Mouse (Mus musculus) heart, postnatal 0 days (tissue): ENCODE measurements at regions not wholly inside any gene's neighbourhood (a gene's known extent, or its start where the extent isn't known, plus 50 kb on each side); places are given as distances from the start of the nearest gene placed in this dataset.

Source experiments
- ATAC-seq: fragments of 200-750 bp; cut with Nextera tagmentation; 2 replicates; pipeline ENCODE4 v1.8.0; 2017; ENCODE audit warnings: low read depth, moderate number of reproducible peaks, moderate library complexity; ENCODE audit not compliant: insufficient read depth
- DNase-seq: peaks from one replicate; pipeline ENCODE4 v3.0.0-alpha.2; 2016; ENCODE audit warnings: low spot score
- H3K27ac ChIP-seq: fragments of 300-500 bp; sonication (generic); 2 replicates; pipeline ENCODE4 v1.5.1; 2014; ENCODE audit warnings: low read depth, mild to moderate bottlenecking
- H3K27me3 ChIP-seq: fragments of 300-500 bp; sonication (generic); 2 replicates; pipeline ENCODE4 v1.6.1; 2014; ENCODE audit warnings: low read length, mixed read lengths; ENCODE audit not compliant: control insufficient read depth, insufficient read depth
- H3K36me3 ChIP-seq: fragments of 300-500 bp; sonication (generic); replicated peaks from 2 replicates; pipeline ENCODE4 v1.6.1; 2014; ENCODE audit warnings: low read length, mixed read lengths; ENCODE audit not compliant: control insufficient read depth, insufficient read depth
- H3K4me1 ChIP-seq: fragments of 300-500 bp; sonication (generic); 2 replicates; pipeline ENCODE4 v1.6.1; 2014; ENCODE audit warnings: antibody characterized with exemption; ENCODE audit not compliant: control insufficient read depth, insufficient read depth
- H3K4me2 ChIP-seq: fragments of 300-500 bp; sonication (generic); 2 replicates; pipeline ENCODE4 v1.6.1; 2014; ENCODE audit warnings: low read depth, mild to moderate bottlenecking, low read length, moderate library complexity
- H3K4me3 ChIP-seq: fragments of 300-500 bp; sonication (generic); 2 replicates; pipeline ENCODE4 v1.5.1; 2014; ENCODE audit warnings: low read depth, low read length
- H3K9ac ChIP-seq: fragments of 300-500 bp; sonication (generic); replicated peaks from 2 replicates; pipeline ENCODE4 v1.6.1; 2014; ENCODE audit warnings: low read depth, low read length, mixed read lengths
- H3K9me3 ChIP-seq: fragments of 300-500 bp; sonication (generic); replicated peaks from 2 replicates; pipeline ENCODE4 v1.6.1; 2016; ENCODE audit warnings: low read length; ENCODE audit not compliant: control insufficient read depth
- CTCF ChIP-seq: IDR thresholded peaks from 2 replicates; pipeline ENCODE4 v1.5.1; 2016; ENCODE audit warnings: antibody characterized with exemption, control low read depth, low read depth
- EP300 ChIP-seq: IDR thresholded peaks from 2 replicates; pipeline ENCODE4 v1.6.1; 2016; ENCODE audit warnings: antibody characterized with exemption, low read depth
- WGBS: fragments of 180-500 bp; shearing (Covaris S2); extraction: QIAGEN DNeasy Blood & Tissue Kit; methylation state at CpG from one replicate; pipeline ENCODE4 v1.1.7; 2014; 5-methylcytosine and 5-hydroxymethylcytosine counted together

- Histone ChIP-seq H3K9me3 (no peaks in the 10 kb centered on the region), H3K4me1 (no peaks in the 10 kb centered on the region), H3K27ac (no peak overlapping the region), H3K27me3 (no peaks in the 10 kb centered on the region), H3K36me3 (no peaks in the 10 kb centered on the region), H3K4me3 (no peak overlapping the region), H3K4me2 (no peak overlapping the region), H3K9ac (no peak overlapping the region)
- no peak for DNase-seq
- no peak for ATAC-seq
- WGBS: 52% methylated on average over 10 of the region's 10 CpGs
- TF ChIP-seq CTCF: no peak
Observed at GRCm38 (mm10) chr19:28190250-28190649, 179.3 kb upstream of the Rfx3 start.

GRCm38 (mm10) chr19:28188363-28188762, 177.4 kb upstream of the Rfx3 start:
- DNase-seq (no peak), ATAC-seq (no peak)
- Histone ChIP-seq H3K4me3 (no peak overlapping the region), H3K4me1 (no peaks in the 10 kb centered on the region), H3K4me2 (no peak overlapping the region), H3K27me3 (no peaks in the 10 kb centered on the region), H3K36me3 (no peaks in the 10 kb centered on the region), H3K27ac (no peak overlapping the region), H3K9ac (no peak overlapping the region), H3K9me3 (no peaks in the 10 kb centered on the region)
- WGBS: 88% methylated on average over 6 of the region's 6 CpGs
- TF ChIP-seq EP300 (no peak), CTCF (no peak)

- Histone ChIP-seq H3K4me3 (no peak overlapping the region), H3K9ac (no peak overlapping the region), H3K36me3 (no peaks in the 10 kb centered on the region), H3K27ac (no peak overlapping the region), H3K9me3 (0 out of 2 replicates have a peak, but pooled peaks cover 5% of the 10 kb centered on the region), H3K27me3 (no peaks in the 10 kb centered on the region), H3K4me2 (no peak overlapping the region), H3K4me1 (0 out of 2 replicates have a peak, but pooled peaks cover 7% of the 10 kb centered on the region)
- WGBS: 83% methylated on average over 12 of the region's 12 CpGs
- no peak for ATAC-seq
- no peak for TF ChIP-seq CTCF
- TF ChIP-seq EP300: no peak
- no peak for DNase-seq
Observed at GRCm38 (mm10) chr19:28182411-28183182, 171.6 kb upstream of the Rfx3 start.

- DNase-seq (no peak), ATAC-seq (no peak)
- Histone ChIP-seq H3K36me3 (no peaks in the 10 kb centered on the region), H3K27me3 (no peaks in the 10 kb centered on the region), H3K27ac (no peak overlapping the region), H3K4me3 (no peak overlapping the region), H3K9ac (no peak overlapping the region), H3K4me1 (0 out of 2 replicates have a peak, but pooled peaks cover 7% of the 10 kb centered on the region), H3K4me2 (no peak overlapping the region), H3K9me3 (0 out of 2 replicates have a peak, but pooled peaks cover 5% of the 10 kb centered on the region)
- 59% methylated on average over 2 of the region's 2 CpGs for WGBS
- TF ChIP-seq EP300: no peak
- TF ChIP-seq CTCF: no peak
Observed at GRCm38 (mm10) chr19:28181171-28181570, 170.2 kb upstream of the Rfx3 start.

- 36% methylated on average over 6 of the region's 6 CpGs for WGBS
Observed at GRCm38 (mm10) chr19:28178114-28178513, 167.1 kb upstream of the Rfx3 start.

More at GRCm38 (mm10) chr19:28178114-28178513, 167.1 kb upstream of the Rfx3 start:
- H3K27me3 ChIP-seq: no peaks in the 10 kb centered on the region
- 0 out of 2 replicates have a peak, but pooled peaks cover 7% of the 10 kb centered on the region for H3K4me1 ChIP-seq
- H3K36me3 ChIP-seq: no peaks in the 10 kb centered on the region
- H3K9me3 ChIP-seq: 0 out of 2 replicates have a peak, but pooled peaks cover 5% of the 10 kb centered on the region
- H3K27ac ChIP-seq: no peak overlapping the region
- DNase-seq: peak; percentile 72
- H3K4me2 ChIP-seq: no peak overlapping the region
- peak; percentile 32; the same call in 1 of the 2 replicates for TF ChIP-seq EP300
- no peak for TF ChIP-seq CTCF
- peak; percentile 89 for ATAC-seq
- no peak overlapping the region for H3K9ac ChIP-seq
- H3K4me3 ChIP-seq: no peak overlapping the region
